Mouse (Mus musculus) frontal cortex, postnatal 25 days (tissue): ENCODE results near the gene Gm7173.

Source experiments
- DNase-seq, 2 experiments: peaks; one replicate each; pipeline ENCODE4 v3.0.0; 2022; ENCODE audit warnings: low spot score in 2 of 2

The Gm7173 gene

DNA sequence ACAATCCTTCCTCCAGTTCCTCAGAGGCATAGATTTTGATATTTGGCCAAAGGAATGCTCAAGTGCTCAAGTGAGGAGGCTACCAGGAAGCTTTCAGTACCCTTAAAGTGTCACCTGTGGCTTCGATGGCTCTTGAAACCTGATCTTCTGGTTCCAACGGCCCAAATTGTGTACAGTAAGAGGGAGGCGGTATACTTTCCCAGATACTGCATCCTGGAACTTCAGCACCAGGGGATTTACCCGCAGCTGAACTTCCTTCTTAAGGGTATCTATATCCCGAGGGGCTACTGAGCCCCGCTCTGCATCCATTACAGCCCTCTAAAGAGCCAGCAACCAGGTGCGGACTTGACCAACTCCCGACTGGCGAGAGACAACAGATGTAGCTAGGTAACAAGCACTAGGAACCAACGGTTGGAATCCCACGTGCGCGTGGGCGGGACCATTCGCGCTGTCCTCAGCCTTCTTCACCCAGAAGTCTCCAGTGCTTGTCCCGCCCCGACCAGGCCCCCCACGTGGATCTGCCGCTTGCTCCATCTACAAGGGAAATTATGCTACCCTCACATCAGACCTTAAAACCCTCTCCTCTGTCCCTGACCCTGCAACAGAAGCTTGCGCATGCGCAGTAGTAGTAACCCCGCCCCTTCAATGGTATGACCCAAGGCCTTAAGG lies at the start of gene Gm7173:
TSS of gene Gm7173 (minus strand) at position 309 of the 669 bp plus-strand sequence.
- peak; percentile 5 for DNase-seq

DNA sequence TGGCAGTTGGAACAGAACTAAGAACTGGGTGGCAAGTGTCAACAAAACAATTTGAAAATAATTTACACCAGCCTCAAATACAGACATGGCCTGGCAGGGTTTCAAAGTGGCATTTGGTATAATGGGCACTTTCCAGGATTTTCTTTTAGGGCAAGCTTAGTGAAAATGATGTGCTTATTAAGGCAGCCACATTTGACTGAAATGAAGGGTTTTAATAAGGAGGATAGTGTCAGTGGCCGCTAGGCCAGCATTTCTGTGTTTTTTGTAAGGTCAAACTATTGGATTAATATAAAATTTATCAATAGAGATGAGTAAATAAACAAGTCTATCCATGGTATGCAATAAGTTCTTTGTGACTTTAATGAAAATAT lies 546 bp upstream of the Gm7173 start:
- DNase-seq = no peak

DNA sequence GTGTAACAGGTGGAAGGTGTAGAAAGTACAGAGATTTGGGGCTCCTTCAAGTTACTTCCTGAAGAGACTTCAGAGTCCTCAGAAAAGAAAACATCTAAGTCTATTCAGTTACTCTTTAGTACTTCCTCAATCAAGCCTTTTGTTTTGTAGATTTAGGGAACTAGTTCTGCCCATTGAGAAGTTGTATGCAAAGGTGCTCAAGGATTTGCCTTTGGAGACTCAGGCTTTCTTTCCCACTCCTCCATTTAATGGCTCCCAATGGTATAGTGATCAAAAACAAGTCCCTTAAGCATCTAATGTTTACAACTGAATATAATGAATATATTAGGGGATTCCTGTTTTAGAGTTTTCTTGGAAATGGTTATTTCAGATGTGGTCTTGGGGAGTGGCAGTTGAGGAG lies 200.3 kb downstream of the Gm7173 start:
- no peak for DNase-seq
